Mouse (Mus musculus): Measurements from ENCODE around the gene Rabl2. TPM values are rescaled to one million over a fixed set of nuclear protein-coding genes. Genes with fewer than 3 reads are reported as not detected.

Rabl2 gene
- 38.0 and 39.8 TPM in 2 replicates for polyA plus RNA-seq (2015; fragmentation: Nextera tagmentation; extraction: Ambion mirVana)

- peak within 1 kb of the TSS; percentile 77 for H3K9ac ChIP-seq (ENCODE audit: low read depth, low read length)
- peak within 1 kb of the TSS; percentile 83 for H3K4me3 ChIP-seq (replicated peaks; ENCODE audit: low read depth, low read length)
- no peak within 1 kb of the TSS for H3K27ac ChIP-seq
- peaks cover 6% of the 10 kb centered on the region; the same call in 1 of the 2 replicates for H3K4me1 ChIP-seq (replicated peaks; ENCODE audit: insufficient read depth, low read length)
- 0 out of 2 replicates have a peak, but pooled peaks cover 3% of the 10 kb centered on the region for H3K36me3 ChIP-seq (ENCODE audit: insufficient read depth, low read length)
- under 1% methylated on average over 35 of the region's 35 CpGs for WGBS
- no peaks in the 10 kb centered on the region for H3K27me3 ChIP-seq (ENCODE audit: insufficient read depth, low read length)
- no peak; the same call in 1 of the 2 replicates for TF ChIP-seq CTCF (IDR thresholded peaks at IDR 0.05; ENCODE audit: low read depth)
- ATAC-seq (replicated peaks; ENCODE audit: low FRiP score, low read depth) (peak; percentile 93), DNase-seq (ENCODE audit: low spot score) (peak; percentile 94)
- peak within 1 kb of the TSS; percentile 82 for H3K4me2 ChIP-seq (ENCODE audit: low read length)
- no peaks in the 10 kb centered on the region for H3K9me3 ChIP-seq (replicated peaks; ENCODE audit: low read length)
These were observed at the start of gene Rabl2 for GRCm38 (mm10) chr15:89591723-89592455. TSS of gene Rabl2 (minus strand) at chr15:89591923.

DNA sequence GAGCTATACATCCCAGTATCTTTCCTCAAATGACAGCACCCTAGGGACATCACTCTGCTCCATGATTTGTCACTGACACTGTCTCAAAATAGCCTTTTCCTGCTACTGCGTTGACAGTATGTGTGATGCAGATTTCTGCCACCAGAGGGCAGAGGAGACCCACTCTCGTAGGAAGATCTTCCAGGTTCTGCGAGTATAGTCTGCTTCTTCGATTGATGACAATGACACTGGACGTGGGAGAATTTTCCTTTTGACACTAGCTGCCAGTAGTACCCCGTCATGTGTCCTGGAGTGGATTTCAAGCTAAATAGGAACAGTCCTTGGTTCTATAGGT, 31.9 kb upstream of the Rabl2 start:
- ATAC-seq (replicated peaks; ENCODE audit: low FRiP score, low read depth) (no peak), DNase-seq (ENCODE audit: low spot score) (peak; percentile 81)
- 10% methylated on average over 6 of the region's 6 CpGs for WGBS
- Histone ChIP-seq H3K4me3 (replicated peaks; ENCODE audit: low read depth, low read length) (no peak overlapping the region), H3K4me1 (replicated peaks; ENCODE audit: insufficient read depth, low read length) (no peaks in the 10 kb centered on the region), H3K36me3 (ENCODE audit: insufficient read depth, low read length) (no peaks in the 10 kb centered on the region), H3K27me3 (ENCODE audit: insufficient read depth, low read length) (no peaks in the 10 kb centered on the region), H3K9me3 (replicated peaks; ENCODE audit: low read length) (no peaks in the 10 kb centered on the region), H3K4me2 (ENCODE audit: low read length) (no peak overlapping the region), H3K27ac (no peak overlapping the region), H3K9ac (ENCODE audit: low read depth, low read length) (no peak overlapping the region)
- peak; percentile 97 for TF ChIP-seq CTCF (IDR thresholded peaks at IDR 0.05; ENCODE audit: low read depth)

- Histone ChIP-seq H3K4me2 (ENCODE audit: low read length) (no peak overlapping the region), H3K9ac (ENCODE audit: low read depth, low read length) (no peak overlapping the region), H3K4me3 (replicated peaks; ENCODE audit: low read depth, low read length) (no peak overlapping the region), H3K9me3 (replicated peaks; ENCODE audit: low read length) (no peaks in the 10 kb centered on the region), H3K36me3 (ENCODE audit: insufficient read depth, low read length) (no peaks in the 10 kb centered on the region), H3K4me1 (replicated peaks; ENCODE audit: insufficient read depth, low read length) (no peaks in the 10 kb centered on the region), H3K27ac (no peak overlapping the region), H3K27me3 (ENCODE audit: insufficient read depth, low read length) (no peaks in the 10 kb centered on the region)
- DNase-seq (ENCODE audit: low spot score) (no peak), ATAC-seq (replicated peaks; ENCODE audit: low FRiP score, low read depth) (no peak)
- 52% methylated on average over 5 of the region's 5 CpGs for WGBS
- no peak for TF ChIP-seq CTCF (IDR thresholded peaks at IDR 0.05; ENCODE audit: low read depth)
These were observed 31.4 kb upstream of the Rabl2 start for GRCm38 (mm10) chr15:89622959-89623625.

DNA sequence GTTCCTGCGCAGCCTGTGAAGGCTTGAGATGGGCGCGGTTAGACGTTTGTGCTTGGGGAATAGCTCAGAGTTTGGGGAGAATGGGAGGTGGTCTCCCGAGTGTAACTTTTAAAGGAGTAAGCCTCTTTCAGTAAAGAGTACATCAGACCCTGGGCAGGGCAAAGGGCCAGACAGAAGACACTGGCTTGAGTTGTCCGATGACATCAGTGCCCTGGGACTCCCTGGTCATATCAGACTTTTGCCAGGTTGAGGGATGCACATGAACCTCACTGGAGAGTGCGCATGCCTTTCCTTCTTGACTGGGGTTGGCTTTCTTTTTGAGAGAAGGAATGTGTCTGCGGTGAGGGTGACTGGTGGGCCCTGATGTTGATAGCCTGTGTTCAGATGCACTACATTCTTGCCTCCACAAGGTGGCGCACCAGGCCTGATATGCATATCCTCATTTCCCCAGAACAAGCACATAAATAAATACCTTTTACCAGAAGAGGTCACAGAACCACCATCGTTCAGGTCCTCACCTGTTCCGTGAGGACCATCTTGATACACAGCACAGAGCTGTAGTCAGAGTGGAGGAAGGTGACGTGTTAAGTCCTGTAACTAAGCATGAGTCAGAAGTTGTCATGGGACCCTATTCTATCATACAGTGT, 30.7 kb upstream of the Rabl2 start:
- Histone ChIP-seq H3K4me1 (replicated peaks; ENCODE audit: insufficient read depth, low read length) (no peaks in the 10 kb centered on the region), H3K4me2 (ENCODE audit: low read length) (no peak overlapping the region), H3K4me3 (replicated peaks; ENCODE audit: low read depth, low read length) (no peak overlapping the region), H3K9ac (ENCODE audit: low read depth, low read length) (no peak overlapping the region), H3K36me3 (ENCODE audit: insufficient read depth, low read length) (no peaks in the 10 kb centered on the region), H3K27ac (no peak overlapping the region), H3K9me3 (replicated peaks; ENCODE audit: low read length) (no peaks in the 10 kb centered on the region), H3K27me3 (ENCODE audit: insufficient read depth, low read length) (no peaks in the 10 kb centered on the region)
- peak; percentile 73 for DNase-seq (ENCODE audit: low spot score)
- 78% methylated on average over 12 of the region's 12 CpGs for WGBS
- no peak for ATAC-seq (replicated peaks; ENCODE audit: low FRiP score, low read depth)
- peak; percentile 83 for TF ChIP-seq CTCF (IDR thresholded peaks at IDR 0.05; ENCODE audit: low read depth)

DNA sequence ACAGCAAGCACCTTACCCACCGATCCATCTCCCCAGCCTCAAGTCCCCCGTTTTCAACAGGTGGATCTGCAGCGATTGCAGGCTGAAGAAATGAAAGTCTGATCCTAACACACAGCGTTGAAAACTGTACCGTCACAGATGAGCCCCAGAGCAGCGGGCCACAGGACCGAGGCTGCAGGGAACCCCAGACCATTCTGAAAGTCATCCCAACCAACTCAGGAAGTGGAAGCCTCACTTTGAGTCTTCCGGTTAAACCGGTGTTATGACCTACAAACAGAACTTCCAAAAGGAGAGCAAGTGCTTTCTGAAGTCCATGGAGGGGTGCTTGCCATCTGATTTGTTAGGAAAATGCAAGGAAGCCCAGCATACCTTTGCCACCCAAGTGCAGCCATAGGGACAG, 16.2 kb upstream of the Rabl2 start:
- Histone ChIP-seq H3K4me2 (ENCODE audit: low read length) (no peak overlapping the region), H3K36me3 (ENCODE audit: insufficient read depth, low read length) (no peaks in the 10 kb centered on the region), H3K9ac (ENCODE audit: low read depth, low read length) (no peak overlapping the region), H3K4me1 (replicated peaks; ENCODE audit: insufficient read depth, low read length) (no peaks in the 10 kb centered on the region), H3K27me3 (ENCODE audit: insufficient read depth, low read length) (no peaks in the 10 kb centered on the region), H3K9me3 (replicated peaks; ENCODE audit: low read length) (no peaks in the 10 kb centered on the region), H3K4me3 (replicated peaks; ENCODE audit: low read depth, low read length) (no peak overlapping the region), H3K27ac (no peak overlapping the region)
- 78% methylated on average over 9 of the region's 9 CpGs for WGBS
- no peak for DNase-seq (ENCODE audit: low spot score)
- ATAC-seq (replicated peaks; ENCODE audit: low FRiP score, low read depth) = no peak
- no peak for TF ChIP-seq CTCF (IDR thresholded peaks at IDR 0.05; ENCODE audit: low read depth)

GRCm38 (mm10) chr15:89607480-89607879, 15.8 kb upstream of the Rabl2 start:
- no peak for TF ChIP-seq CTCF (IDR thresholded peaks at IDR 0.05; ENCODE audit: low read depth)
- Histone ChIP-seq H3K4me2 (ENCODE audit: low read length) (no peak overlapping the region), H3K4me3 (replicated peaks; ENCODE audit: low read depth, low read length) (no peak overlapping the region), H3K27me3 (ENCODE audit: insufficient read depth, low read length) (no peaks in the 10 kb centered on the region), H3K9me3 (replicated peaks; ENCODE audit: low read length) (no peaks in the 10 kb centered on the region), H3K27ac (no peak overlapping the region), H3K9ac (ENCODE audit: low read depth, low read length) (no peak overlapping the region), H3K36me3 (ENCODE audit: insufficient read depth, low read length) (no peaks in the 10 kb centered on the region), H3K4me1 (replicated peaks; ENCODE audit: insufficient read depth, low read length) (no peaks in the 10 kb centered on the region)
- ATAC-seq (replicated peaks; ENCODE audit: low FRiP score, low read depth) (no peak), DNase-seq (ENCODE audit: low spot score) (no peak)
- 74% methylated on average over 8 of the region's 8 CpGs for WGBS
